ENCODE assay signal across 8 mouse cellular contexts in genomic region chr9:64178974-64179646, GRCm38 (mm10). TPM values are rescaled to one million over a fixed set of nuclear protein-coding genes. Genes with fewer than 3 reads are reported as not detected.
A peak's percentile ranks its signal among the peaks of the same experiment; 100 is the strongest.
DNase-seq lines count a peak whose midpoint lies in the region; ATAC-seq and TF ChIP-seq lines count a peak whose summit lies in the region.

Gene Snapc5, plus strand, starts transcription at chr9:64179274.

- H3K4me3 ChIP-seq in ES-Bruce4 (ENCODE audit: low read depth, low read length): peak within 1 kb of the TSS; percentile 87
- H3K4me3 ChIP-seq in forebrain, embryonic 14.5 days (ENCODE audit: low read depth, low read length): peak within 1 kb of the TSS; percentile 64
- H3K4me3 ChIP-seq in neural tube, embryonic 15.5 days (replicated peaks): peak within 1 kb of the TSS; percentile 71

- TF ChIP-seq CTCF in ES-Bruce4 (IDR thresholded peaks at IDR 0.05; ENCODE audit: low read depth, low read length): peak; percentile 41

- H3K27ac ChIP-seq in ES-Bruce4 (ENCODE audit: insufficient read depth, low read length): peak within 1 kb of the TSS; percentile 63
- H3K27ac ChIP-seq in forebrain, embryonic 14.5 days (ENCODE audit: low read depth, low read length): peak within 1 kb of the TSS; percentile 80
- H3K27ac ChIP-seq in neural tube, embryonic 15.5 days (replicated peaks): peak within 1 kb of the TSS; percentile 87

- DNase-seq in forebrain, embryonic 14.5 days (ENCODE audit: low spot score): peak; percentile 97
- peak; percentile 90 to 93 for DNase-seq in heart, postnatal 14 days
- DNase-seq in layer of hippocampus, adult 11-12 months (ENCODE audit: low spot score): peak; percentile 92
- peak; percentile 86 to 87 for DNase-seq in lung, adult 18-20 months
- peak; percentile 90 for DNase-seq in testis, postnatal 14 days (ENCODE audit: low spot score)

- peak within 1 kb of the TSS; percentile 66 for H3K4me2 ChIP-seq in forebrain, embryonic 14.5 days (ENCODE audit: low read length)
- H3K4me2 ChIP-seq in neural tube, embryonic 15.5 days: peak within 1 kb of the TSS; percentile 64

- no peak for TF ChIP-seq EP300 in ES-Bruce4 (IDR thresholded peaks at IDR 0.05; ENCODE audit: insufficient read depth, low read depth, low read length)

- under 1% methylated on average over 35 of the region's 35 CpGs for WGBS in forebrain, embryonic 14.5 days
- under 1% methylated on average over 35 of the region's 35 CpGs for WGBS in neural tube, embryonic 15.5 days

- no peaks in the 10 kb centered on the region for H3K9me3 ChIP-seq in ES-Bruce4 (replicated peaks; ENCODE audit: control insufficient read depth, insufficient read depth, low read length, poor library complexity, severe bottlenecking)
- no peaks in the 10 kb centered on the region for H3K9me3 ChIP-seq in forebrain, embryonic 14.5 days (replicated peaks; ENCODE audit: control insufficient read depth, low read length)
- no peaks in the 10 kb centered on the region for H3K9me3 ChIP-seq in neural tube, embryonic 15.5 days (replicated peaks)

- H3K4me1 ChIP-seq in ES-Bruce4 (ENCODE audit: control insufficient read depth, insufficient read depth, low read length): peaks cover 2% of the 10 kb centered on the region
- peaks cover 13% of the 10 kb centered on the region for H3K4me1 ChIP-seq in forebrain, embryonic 14.5 days (ENCODE audit: control insufficient read depth, insufficient read depth, low read length)
- H3K4me1 ChIP-seq in neural tube, embryonic 15.5 days: peaks cover 27% of the 10 kb centered on the region

- H3K9ac ChIP-seq in ES-Bruce4 (ENCODE audit: low read depth, poor library complexity, severe bottlenecking): peak within 1 kb of the TSS; percentile 53
- peak within 1 kb of the TSS; percentile 73 for H3K9ac ChIP-seq in forebrain, embryonic 14.5 days (ENCODE audit: low read length)
- peak within 1 kb of the TSS; percentile 70 for H3K9ac ChIP-seq in neural tube, embryonic 15.5 days (replicated peaks)

- H3K27me3 ChIP-seq in ES-Bruce4 (ENCODE audit: control insufficient read depth, insufficient read depth, low read length, poor library complexity, severe bottlenecking): no peaks in the 10 kb centered on the region
- no peaks in the 10 kb centered on the region for H3K27me3 ChIP-seq in forebrain, embryonic 14.5 days (replicated peaks; ENCODE audit: control insufficient read depth, insufficient read depth, low read length)
- H3K27me3 ChIP-seq in neural tube, embryonic 15.5 days (replicated peaks): no peaks in the 10 kb centered on the region

- peaks cover 69% of the 10 kb centered on the region for H3K36me3 ChIP-seq in ES-Bruce4 (ENCODE audit: control insufficient read depth, insufficient read depth, low read length, poor library complexity, severe bottlenecking)
- H3K36me3 ChIP-seq in forebrain, embryonic 14.5 days (ENCODE audit: control insufficient read depth, insufficient read depth, low read length): peaks cover 76% of the 10 kb centered on the region
- H3K36me3 ChIP-seq in neural tube, embryonic 15.5 days: peaks cover 65% of the 10 kb centered on the region

- ATAC-seq in cerebellum, adult (ENCODE audit: insufficient number of reproducible peaks, low FRiP score, low TSS enrichment): peak; percentile 66; the same call in 1 of the 2 replicates
- peak; percentile 96 for ATAC-seq in forebrain, embryonic 14.5 days
- ATAC-seq in neural tube, embryonic 15.5 days (ENCODE audit: low FRiP score): peak; percentile 91

- peak; percentile 62 for TF ChIP-seq POLR2A in ES-Bruce4 (IDR thresholded peaks at IDR 0.05; ENCODE audit: insufficient read depth, low read length)

- intact Hi-C loops in heart, postnatal 14 days (cut with DNase I): loop anchor here (1.0 kb wide), 1 partner anchor 74 kb away; the partner anchor contains the start of gene Map2k1

RNA-seq across cellular contexts. Expression of gene Snapc5, which starts in this region (rescaled TPM):
- polyA plus RNA-seq in ES-Bruce4 (2011; ENCODE audit: insufficient read depth, insufficient read length, low read depth, missing spikeins): 37.0 and 37.1 TPM in 2 replicates
- 21.3 and 24.3 TPM in 2 replicates for polyA plus RNA-seq in forebrain, embryonic 14.5 days (2014; fragmentation: Nextera tagmentation; extraction: Ambion mirVana)
- 10 to 100 TPM; 20.0 to 22.9 TPM for total RNA-seq in heart, postnatal 14 days (2021)
- 34.9 and 37.1 TPM in 2 replicates for polyA plus RNA-seq in neural tube, embryonic 15.5 days (2015; fragmentation: Nextera tagmentation; extraction: Ambion mirVana)

Comparison
In these comparisons a context has a peak if more than half of its experiments do, and no peak if none do; other contexts are left out.
1. Peak in every context shown above with its lines: DNase-seq, ATAC-seq, H3K4me3 ChIP-seq and H3K27ac ChIP-seq.